Mouse (Mus musculus) left cerebral cortex, adult 2 months (tissue): ENCODE results near the gene Spsb1. TPM values are rescaled to one million over a fixed set of nuclear protein-coding genes. Genes with fewer than 3 reads are reported as not detected.

Experiments used
- DNase-seq, 2 experiments: peaks; one replicate each; pipeline ENCODE4 v3.0.0; 2021 to 2022; ENCODE audit warnings: low spot score in 2 of 2, mixed read lengths in 1 of 2; ENCODE audit errors: extremely low spot score in 1 of 2
- H3K27ac ChIP-seq: fragments of 200-600 bp; 2 replicates; pipeline ENCODE4 v1.8.1; 2022
- H3K4me3 ChIP-seq: fragments of 200-600 bp; 2 replicates; pipeline ENCODE4 v1.8.1; 2022
- CTCF ChIP-seq: fragments of 200-600 bp; IDR thresholded peaks from 2 replicates; pipeline ENCODE4 v1.8.1; 2022; ENCODE audit warnings: antibody characterized with exemption, mild to moderate bottlenecking, moderate library complexity
- intact Hi-C: fragments of 180-260 bp; cut with DNase I; formaldehyde crosslinking; loops from one replicate; pipeline ENCODE4 v1.15.1; 2025
- total RNA-seq, 2 experiments: library from RNA; stranded (reverse); gene quantifications; 2 replicates each; pipeline ENCODE4 v1.2.3; 2021

Gene Spsb1
- total RNA-seq, 2 experiments from 2014 or later, result 15.2 to 17.5 TPM

DNA sequence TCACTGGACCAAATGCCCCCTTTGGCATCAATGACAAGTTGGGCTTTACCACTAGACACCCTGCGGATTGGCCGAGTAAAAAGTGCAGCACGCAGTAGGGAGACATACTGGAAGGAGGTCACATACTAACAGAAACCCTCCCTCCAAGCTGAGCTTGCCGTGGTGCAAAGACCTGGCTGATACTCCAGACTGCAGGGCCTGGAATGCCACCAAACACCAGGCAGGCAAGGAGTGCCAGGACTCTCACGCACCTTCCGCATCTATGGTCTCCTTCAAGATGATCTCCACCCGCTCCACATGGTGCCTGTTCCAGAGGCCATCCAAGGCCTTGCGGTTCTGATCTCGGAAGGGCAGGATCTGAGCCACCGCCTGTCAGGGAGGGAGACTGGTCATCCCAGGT is 39.4 kb upstream of the Spsb1 start:
- intact Hi-C loops, result no loop called here
- no peak for TF ChIP-seq CTCF
- H3K27ac ChIP-seq, result no peak overlapping the region
- no peak for DNase-seq
- H3K4me3 ChIP-seq, result no peak overlapping the region

DNA sequence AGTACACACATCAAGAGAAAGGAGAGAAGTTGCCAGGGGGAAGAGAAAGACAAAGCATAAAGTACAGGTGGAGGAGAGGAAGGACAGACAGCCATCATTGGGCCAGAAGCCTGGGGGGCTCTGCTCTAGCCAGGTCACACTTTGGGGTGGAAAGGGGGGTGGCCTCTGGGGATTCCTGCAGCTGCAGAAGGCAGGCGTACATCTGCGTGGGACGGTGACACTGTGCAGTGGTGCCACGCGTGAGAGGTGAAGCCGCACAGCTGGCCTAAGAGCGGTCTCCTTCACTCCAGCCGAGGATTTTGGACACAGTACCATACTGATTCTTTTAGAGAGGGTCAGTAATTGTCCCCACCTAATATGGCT is 37.8 kb upstream of the Spsb1 start:
- intact Hi-C loops, result no loop called here
- TF ChIP-seq CTCF, result no peak
- no peak overlapping the region for H3K27ac ChIP-seq
- no peak overlapping the region for H3K4me3 ChIP-seq
- DNase-seq, result no peak

- intact Hi-C loops, result no loop called here
- H3K27ac ChIP-seq, result no peak overlapping the region
These were observed 37.2 kb upstream of the Spsb1 start for GRCm38 (mm10) chr4:149991755-149992669.

DNA sequence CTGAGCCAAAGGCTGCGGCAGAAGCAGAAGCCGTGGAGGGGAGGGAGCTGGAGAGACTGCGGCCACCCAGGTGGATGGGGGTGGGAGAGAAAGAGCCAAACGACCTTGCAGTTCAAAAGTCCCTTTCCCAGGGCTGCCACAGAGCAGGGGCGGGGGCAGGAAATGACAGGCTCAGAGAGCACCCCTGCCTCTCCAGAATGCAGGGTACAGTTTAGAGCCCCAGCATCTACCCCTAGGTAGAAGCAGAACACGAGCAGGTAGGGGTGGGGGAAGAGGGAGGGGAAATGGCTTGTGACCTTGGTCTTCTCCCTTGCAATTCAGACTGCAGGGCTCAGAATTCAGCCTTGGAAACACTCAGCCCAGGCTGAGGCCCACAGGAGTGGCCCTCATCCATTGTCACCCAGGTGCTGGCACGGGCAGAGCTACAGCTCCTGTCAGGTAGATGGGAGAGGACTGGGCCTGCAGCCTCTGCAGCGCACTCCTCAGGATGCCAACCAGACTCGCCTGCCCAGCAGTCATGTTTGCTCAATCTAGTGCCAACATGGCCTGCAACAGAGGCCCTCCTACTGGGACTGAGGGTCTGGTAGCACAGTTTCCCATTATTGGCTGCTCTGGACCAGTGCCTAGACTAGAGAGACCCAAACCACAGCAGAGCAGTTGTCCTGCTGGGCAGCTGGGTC is 36.3 kb upstream of the Spsb1 start:
- no peak overlapping the region for H3K4me3 ChIP-seq
- intact Hi-C loops, result no loop called here
- no peak for DNase-seq
- H3K27ac ChIP-seq, result peak overlapping the region; percentile 30; the same call in 1 of the 2 replicates
- no peak for TF ChIP-seq CTCF

More at GRCm38 (mm10) chr4:149991755-149992669, 37.2 kb upstream of the Spsb1 start:
- H3K4me3 ChIP-seq, result no peak overlapping the region
- no peak for TF ChIP-seq CTCF
- no peak for DNase-seq

DNA sequence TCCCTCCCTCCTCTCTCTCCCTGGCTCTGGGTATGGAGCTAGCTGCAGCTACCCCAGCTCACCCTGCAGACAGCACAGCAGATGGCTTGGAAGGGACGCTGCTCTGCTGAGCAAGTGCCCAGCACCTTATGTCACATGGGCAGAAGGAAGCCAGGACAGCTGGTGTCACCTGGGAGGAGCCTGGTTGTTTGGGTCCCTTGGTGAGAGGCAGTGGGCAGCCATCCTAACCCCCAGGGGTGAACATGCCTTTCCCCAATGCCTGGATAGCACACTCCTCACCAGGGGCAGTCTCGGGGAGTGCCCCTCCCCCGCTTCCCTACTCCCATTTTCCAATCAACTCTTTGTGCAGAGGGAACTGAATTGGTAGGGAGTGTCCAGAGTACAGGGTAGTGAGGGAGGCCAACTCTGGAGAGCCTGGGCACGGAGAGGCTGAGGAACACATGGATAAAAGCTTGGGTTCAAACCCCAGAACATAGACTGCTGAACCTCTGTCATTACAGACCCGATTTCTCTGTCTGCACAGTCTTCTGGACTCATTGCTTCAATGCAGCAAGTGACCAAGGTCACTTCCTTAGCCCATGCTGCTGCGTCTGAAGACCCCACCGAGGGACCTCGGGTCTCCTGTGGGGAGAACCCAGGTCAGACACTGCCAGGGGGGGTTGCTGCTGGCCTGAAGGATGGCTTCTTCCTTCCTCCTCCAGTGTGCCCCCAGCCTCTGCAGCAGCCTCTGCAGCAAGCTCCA is 35.5 kb upstream of the Spsb1 start:
- intact Hi-C loops, result no loop called here
- no peak overlapping the region for H3K4me3 ChIP-seq
- peak overlapping the region; percentile 30; the same call in 1 of the 2 replicates for H3K27ac ChIP-seq
- TF ChIP-seq CTCF, result no peak
- DNase-seq, result no peak

DNA sequence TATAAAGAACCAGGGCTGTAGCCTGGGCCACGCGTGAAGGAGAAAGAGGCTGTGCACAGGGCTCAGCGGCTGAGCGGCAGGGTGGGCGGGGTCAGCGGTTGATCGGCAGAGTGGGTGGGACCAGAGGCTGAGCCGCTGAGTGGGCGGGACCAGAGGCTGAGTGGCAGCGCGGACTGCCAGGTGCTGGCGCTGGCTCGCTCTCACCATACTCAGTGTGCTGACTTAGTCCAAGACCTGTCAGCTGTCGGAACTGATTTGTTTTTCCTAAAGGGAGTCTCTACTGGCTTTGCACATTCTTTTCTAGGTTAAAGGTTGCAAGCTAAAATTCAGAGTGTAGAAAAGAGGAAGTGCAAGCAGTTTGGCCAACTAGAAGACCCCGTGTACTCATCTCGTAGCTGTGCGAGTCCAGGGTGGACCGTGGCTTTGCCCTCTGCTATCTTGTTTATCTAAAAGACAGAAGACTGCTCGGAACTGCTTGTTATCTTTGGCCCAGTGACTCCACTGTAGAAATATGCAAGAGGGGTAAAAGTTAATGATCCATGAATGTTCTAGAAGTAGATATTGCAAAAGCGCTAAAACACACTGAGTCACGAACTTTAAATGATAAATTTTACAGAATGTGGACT is 34.2 kb upstream of the Spsb1 start:
- TF ChIP-seq CTCF, result no peak
- intact Hi-C loops, result no loop called here
- Histone ChIP-seq H3K27ac (peak overlapping the region; percentile 37), H3K4me3 (peak overlapping the region; percentile 40)
- DNase-seq, result peak; percentile 82 to 87

- TF ChIP-seq CTCF, result no peak
- no peak for DNase-seq
- Histone ChIP-seq H3K27ac (peak overlapping the region; percentile 37), H3K4me3 (no peak overlapping the region; the same call in 1 of the 2 replicates)
- intact Hi-C loops, result no loop called here
These were observed 33.5 kb upstream of the Spsb1 start for GRCm38 (mm10) chr4:149988301-149988700.

DNA sequence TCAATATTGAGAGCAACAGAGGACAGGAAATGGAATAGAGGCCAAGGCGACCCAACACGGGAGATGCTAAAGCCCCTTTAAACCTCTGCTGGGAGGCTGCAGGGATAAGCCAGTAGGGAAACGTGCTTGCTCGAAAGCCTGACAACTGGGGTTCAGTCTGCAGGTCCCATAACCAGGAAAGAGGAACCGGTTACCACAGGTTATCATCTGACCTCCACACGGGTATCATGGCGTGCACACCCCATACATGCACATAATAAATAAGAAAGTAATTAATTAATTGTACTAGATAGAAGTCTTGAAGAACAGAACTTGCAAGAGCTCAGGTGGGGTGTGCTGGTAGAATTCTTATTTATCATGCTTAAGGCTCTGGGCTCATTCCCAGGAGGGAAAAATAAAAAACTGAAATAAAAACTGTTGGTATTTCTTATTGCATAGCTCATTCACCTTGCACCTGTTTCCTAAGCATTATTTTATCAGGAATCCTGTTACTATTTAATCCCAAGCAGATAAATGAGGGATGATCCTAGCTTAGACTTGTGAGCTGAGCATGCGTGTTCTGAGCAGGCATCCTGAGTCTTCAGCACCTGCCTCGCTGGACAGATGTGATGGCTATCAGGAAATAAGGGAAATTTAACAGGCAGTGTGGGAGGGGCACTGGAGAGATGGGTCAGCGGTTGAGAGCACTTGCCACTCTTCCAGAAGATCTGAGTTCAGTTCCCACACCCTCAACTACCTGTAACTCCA is 32.0 kb upstream of the Spsb1 start:
- DNase-seq, result no peak
- no peak overlapping the region for H3K27ac ChIP-seq
- no peak for TF ChIP-seq CTCF
- intact Hi-C loops, result no loop called here
- H3K4me3 ChIP-seq, result no peak overlapping the region

GRCm38 (mm10) chr4:149983921-149984645 is 29.2 kb upstream of the Spsb1 start:
- no peak for DNase-seq
- no peak for TF ChIP-seq CTCF
- no peak overlapping the region for H3K27ac ChIP-seq
- intact Hi-C loops, result no loop called here
- H3K4me3 ChIP-seq, result no peak overlapping the region

- intact Hi-C loops, result no loop called here
- no peak for DNase-seq
- no peak for TF ChIP-seq CTCF
- no peak overlapping the region for H3K4me3 ChIP-seq
- H3K27ac ChIP-seq, result no peak overlapping the region
These were observed 27.3 kb upstream of the Spsb1 start for GRCm38 (mm10) chr4:149982154-149982553.
